9 mouse cellular contexts compared by ENCODE assay signal in genomic region chr17:51833578-51834361, GRCm38 (mm10). TPM values are rescaled to one million over a fixed set of nuclear protein-coding genes. Genes with fewer than 3 reads are reported as not detected.
DNase-seq lines count a peak whose midpoint lies in the region; ATAC-seq and TF ChIP-seq lines count a peak whose summit lies in the region.
"Had no signal": no experiment of that assay in that cellular context is flagged by ENCODE, and none has a peak within 500 bp of the region (broad histone marks: within the 10 kb centered on the region; RNA-seq: fewer than 3 reads in every experiment).

No protein-coding gene starts in this region.

- H3K4me3 ChIP-seq in lung, embryonic 15.5 days, result peak overlapping the region; percentile 66
- H3K4me3 ChIP-seq in forebrain, embryonic 10.5 days, result peak overlapping the region; percentile 74
- H3K4me3 ChIP-seq in limb, embryonic 14.5 days (replicated peaks; ENCODE audit: low read length), result peak overlapping the region; percentile 67
- no peak overlapping the region for H3K4me3 ChIP-seq in lung, adult 2 months (replicated peaks; ENCODE audit: extremely low read depth, low read depth, low read length)

- H3K9me3 ChIP-seq in lung, embryonic 15.5 days, result no peaks in the 10 kb centered on the region
- no peaks in the 10 kb centered on the region for H3K9me3 ChIP-seq in forebrain, embryonic 10.5 days
- H3K9me3 ChIP-seq in limb, embryonic 14.5 days (ENCODE audit: control insufficient read depth, low read length), result no peaks in the 10 kb centered on the region

- no peak for TF ChIP-seq CTCF in lung, adult 2 months (IDR thresholded peaks at IDR 0.05; ENCODE audit: insufficient read depth, low read length)

- no peaks in the 10 kb centered on the region for H3K36me3 ChIP-seq in lung, embryonic 15.5 days
- no peaks in the 10 kb centered on the region for H3K36me3 ChIP-seq in forebrain, embryonic 10.5 days (replicated peaks)
- H3K36me3 ChIP-seq in limb, embryonic 14.5 days (ENCODE audit: control insufficient read depth, insufficient read depth, low read length), result no peaks in the 10 kb centered on the region
- no peaks in the 10 kb centered on the region for H3K36me3 ChIP-seq in splenic B cell, adult 2 months (ENCODE audit: control insufficient read depth, insufficient read depth, low read length, poor library complexity, severe bottlenecking)

- no peak for DNase-seq in lung, postnatal 14 days
- DNase-seq in forebrain, embryonic 10.5 days (ENCODE audit: extremely low spot score, low spot score), result no peak
- DNase-seq in limb, embryonic 14.5 days (ENCODE audit: low spot score), result no peak
- DNase-seq in splenic B cell, adult 2 months (ENCODE audit: low read depth, low spot score), result peak; percentile 51
- DNase-seq in lung, adult 2 months, result no peak
- DNase-seq in adrenal gland, postnatal 36 days, result no peak
- DNase-seq in right cerebral cortex, postnatal 14 days, result no peak

- H3K4me2 ChIP-seq in lung, embryonic 15.5 days, result peak overlapping the region; percentile 99
- peak overlapping the region; percentile 86 for H3K4me2 ChIP-seq in limb, embryonic 14.5 days (replicated peaks; ENCODE audit: low read depth, low read length, severe bottlenecking)

- 2% methylated on average over 16 of the region's 16 CpGs for WGBS in lung, embryonic 15.5 days
- 2% methylated on average over 16 of the region's 16 CpGs for WGBS in forebrain, embryonic 10.5 days
- 2% methylated on average over 16 of the region's 16 CpGs for WGBS in limb, embryonic 14.5 days
- WGBS in lung, adult 2 months, result 5% methylated on average over 16 of the region's 16 CpGs

- peaks cover 67% of the 10 kb centered on the region for H3K27me3 ChIP-seq in lung, embryonic 15.5 days
- peaks cover 75% of the 10 kb centered on the region for H3K27me3 ChIP-seq in forebrain, embryonic 10.5 days (ENCODE audit: poor library complexity, severe bottlenecking)
- peaks cover 45% of the 10 kb centered on the region for H3K27me3 ChIP-seq in limb, embryonic 14.5 days (ENCODE audit: control insufficient read depth, insufficient read depth, low read length)
- H3K27me3 ChIP-seq in splenic B cell, adult 2 months (ENCODE audit: control insufficient read depth, insufficient read depth, low read length, poor library complexity, severe bottlenecking), result no peaks in the 10 kb centered on the region

- TF ChIP-seq POLR2A in limb, embryonic 14.5 days (IDR thresholded peaks at IDR 0.05; ENCODE audit: borderline replicate concordance, extremely low read depth, insufficient read depth, insufficient read length), result no peak
- no peak for TF ChIP-seq POLR2A in lung, adult 2 months (IDR thresholded peaks at IDR 0.05; ENCODE audit: borderline replicate concordance, extremely low read depth, low read depth, low read length)

- no peak for ATAC-seq in lung, embryonic 15.5 days (ENCODE audit: borderline replicate concordance, extremely low read depth, low FRiP score, low TSS enrichment)
- no peak for ATAC-seq in limb, embryonic 14.5 days (ENCODE audit: low FRiP score, low read depth)

- no peak overlapping the region for H3K27ac ChIP-seq in lung, embryonic 15.5 days
- H3K27ac ChIP-seq in forebrain, embryonic 10.5 days, result no peak overlapping the region
- no peak overlapping the region for H3K27ac ChIP-seq in limb, embryonic 14.5 days (replicated peaks; ENCODE audit: low read depth, low read length)
- H3K27ac ChIP-seq: liver, embryonic 14.5 days had no signal

- no peak overlapping the region for H3K9ac ChIP-seq in lung, embryonic 15.5 days
- no peak overlapping the region for H3K9ac ChIP-seq in limb, embryonic 14.5 days (ENCODE audit: low read depth, low read length, severe bottlenecking)
- H3K9ac ChIP-seq: liver, embryonic 14.5 days had no signal

- peaks cover 15% of the 10 kb centered on the region for H3K4me1 ChIP-seq in lung, embryonic 15.5 days
- H3K4me1 ChIP-seq in forebrain, embryonic 10.5 days, result peaks cover 24% of the 10 kb centered on the region
- peaks cover 4% of the 10 kb centered on the region; the same call in 1 of the 2 replicates for H3K4me1 ChIP-seq in limb, embryonic 14.5 days (ENCODE audit: control insufficient read depth, insufficient read depth, low read length)
- H3K4me1 ChIP-seq in lung, adult 2 months (ENCODE audit: control insufficient read depth, insufficient read depth, low read length), result no peaks in the 10 kb centered on the region

RNA-seq across cellular contexts. Expression of gene Satb1, which starts 0.7 kb away (rescaled TPM):
- 8.2 and 12.3 TPM in 2 replicates for polyA plus RNA-seq in lung, embryonic 15.5 days (2015; fragmentation: Nextera tagmentation; extraction: Ambion mirVana)
- polyA plus RNA-seq in forebrain, embryonic 10.5 days (2016; fragmentation: Nextera tagmentation; extraction: Ambion mirVana), result 17.9 and 19.7 TPM in 2 replicates
- polyA plus RNA-seq in limb, embryonic 14.5 days (2012; rRNA removed), result 22.9 and 25.3 TPM in 2 replicates
- 22.4 TPM in 2 replicates for polyA plus RNA-seq in limb, embryonic 14.5 days (2014; fragmentation: Nextera tagmentation; extraction: Ambion mirVana)
- 7.2 and 8.4 TPM in 2 replicates for polyA plus RNA-seq in lung, adult 2 months (2012; rRNA removed)
- 10 to 100 TPM; 16.1 to 21.4 TPM for total RNA-seq in adrenal gland, postnatal 36 days (2021)
